Mouse (Mus musculus): ENCODE measurements around the gene Hscb.
"Not testable (repeated sequence)": the region's sequence is repeated elsewhere in the genome, so short reads cannot be mapped to it uniquely, and the experiment has no call there.

Hscb gene

GRCm38 (mm10) chr5:110839678-110840365 lies at the start of gene Hscb, which contains the start of gene Chek2:
Gene Hscb, minus strand, starts transcription at chr5:110839777.
Gene Chek2, plus strand, starts transcription at chr5:110839979.
- DNase-seq (ENCODE audit: low spot score in 2 of 2): peak; percentile 94 to 95

GRCm38 (mm10) chr5:110888596-110888995 lies 49.0 kb upstream of the Hscb start:
- no peak for DNase-seq (ENCODE audit: low spot score in 2 of 2)

- peak; percentile 67 to 77 for DNase-seq (ENCODE audit: low spot score in 2 of 2)
Observed at GRCm38 (mm10) chr5:110879584-110880374, 40.2 kb upstream of the Hscb start, which contains the start of gene Ttc28. Gene Ttc28, plus strand, starts transcription at chr5:110879803.

GRCm38 (mm10) chr5:110879042-110879441 lies 39.5 kb upstream of the Hscb start:
- no peak for DNase-seq (ENCODE audit: low spot score in 2 of 2)

- DNase-seq (ENCODE audit: low spot score in 2 of 2): not testable (repeated sequence)
Observed at GRCm38 (mm10) chr5:110878526-110878925, 38.9 kb upstream of the Hscb start.

GRCm38 (mm10) chr5:110877666-110878505 lies 38.3 kb upstream of the Hscb start:
- DNase-seq (ENCODE audit: low spot score in 2 of 2): no peak

- no peak for DNase-seq (ENCODE audit: low spot score in 2 of 2)
Observed at GRCm38 (mm10) chr5:110875286-110875685, 35.7 kb upstream of the Hscb start.

- no peak for DNase-seq (ENCODE audit: low spot score in 2 of 2)
Observed at GRCm38 (mm10) chr5:110874711-110875110, 35.1 kb upstream of the Hscb start.

- no peak for DNase-seq (ENCODE audit: low spot score in 2 of 2)
Observed at GRCm38 (mm10) chr5:110873160-110873559, 33.6 kb upstream of the Hscb start.

- DNase-seq (ENCODE audit: low spot score in 2 of 2): no peak
Observed at GRCm38 (mm10) chr5:110869242-110869669, 29.7 kb upstream of the Hscb start.

GRCm38 (mm10) chr5:110868460-110868859 lies 28.9 kb upstream of the Hscb start:
- DNase-seq (ENCODE audit: low spot score in 2 of 2): no peak

- no peak for DNase-seq (ENCODE audit: low spot score in 2 of 2)
Observed at GRCm38 (mm10) chr5:110860445-110860844, 20.9 kb upstream of the Hscb start.

- DNase-seq (ENCODE audit: low spot score in 2 of 2): no peak
Observed at GRCm38 (mm10) chr5:110859013-110859650, 19.6 kb upstream of the Hscb start.

- no peak for DNase-seq (ENCODE audit: low spot score in 2 of 2)
Observed at GRCm38 (mm10) chr5:110857091-110857490, 17.5 kb upstream of the Hscb start.

GRCm38 (mm10) chr5:110852990-110853389 lies 13.4 kb upstream of the Hscb start:
- DNase-seq (ENCODE audit: low spot score in 2 of 2): no peak

GRCm38 (mm10) chr5:110841046-110841862 lies 1.7 kb upstream of the Hscb start:
- peak in 1 of 2 experiments; percentile 4 for DNase-seq (ENCODE audit: low spot score in 2 of 2)

GRCm38 (mm10) chr5:110840465-110840864 lies 888 bp upstream of the Hscb start:
- peak; percentile 61 to 70 for DNase-seq (ENCODE audit: low spot score in 2 of 2)

GRCm38 (mm10) chr5:110839038-110839677 lies 419 bp downstream of the Hscb start:
- peak in 1 of 2 experiments; percentile 4 for DNase-seq (ENCODE audit: low spot score in 2 of 2)

GRCm38 (mm10) chr5:110838016-110838415 lies 1.6 kb downstream of the Hscb start:
- not testable (repeated sequence) for DNase-seq (ENCODE audit: low spot score in 2 of 2)

- peak; percentile 57 to 60 for DNase-seq (ENCODE audit: low spot score in 2 of 2)
Observed at GRCm38 (mm10) chr5:110835959-110836358, 3.6 kb downstream of the Hscb start.
